Mouse (Mus musculus): ENCODE data around the gene Cd1d1. TPM values are rescaled to one million over a fixed set of nuclear protein-coding genes. Genes with fewer than 3 reads are reported as not detected.

Cd1d1 gene
- 22.2 and 25.4 TPM in 2 replicates for polyA plus RNA-seq (2014; fragmentation: Nextera tagmentation; extraction: Ambion mirVana)

- H3K9ac ChIP-seq (ENCODE audit: low read length): peak within 1 kb of the TSS; percentile 85
- H3K4me1 ChIP-seq (ENCODE audit: control insufficient read depth, insufficient read depth, low read length): no peaks in the 10 kb centered on the region
- H3K36me3 ChIP-seq (ENCODE audit: control insufficient read depth, insufficient read depth, low read length): no peaks in the 10 kb centered on the region
- peak within 1 kb of the TSS; percentile 54 for H3K27ac ChIP-seq (replicated peaks; ENCODE audit: low read depth, low read length)
- 45% methylated on average over 8 of the region's 8 CpGs for WGBS
- H3K9me3 ChIP-seq (ENCODE audit: control insufficient read depth, low read length): no peaks in the 10 kb centered on the region
- H3K27me3 ChIP-seq (ENCODE audit: control insufficient read depth, insufficient read depth, low read length): no peaks in the 10 kb centered on the region
- peak within 1 kb of the TSS; percentile 54 for H3K4me2 ChIP-seq (ENCODE audit: low read depth, severe bottlenecking)
- DNase-seq (ENCODE audit: low spot score) (no peak), ATAC-seq (ENCODE audit: insufficient number of reproducible peaks, low FRiP score, low TSS enrichment, low read depth) (no peak)
- peak within 1 kb of the TSS; percentile 48 for H3K4me3 ChIP-seq (ENCODE audit: low read depth, low read length)
These were observed at the start of gene Cd1d1 for GRCm38 (mm10) chr3:86999415-86999740. Gene Cd1d1 (minus strand): TSS chr3:86999441.

- Histone ChIP-seq H3K9ac (ENCODE audit: low read length) (no peak overlapping the region), H3K9me3 (ENCODE audit: control insufficient read depth, low read length) (no peaks in the 10 kb centered on the region), H3K27me3 (ENCODE audit: control insufficient read depth, insufficient read depth, low read length) (no peaks in the 10 kb centered on the region), H3K4me2 (ENCODE audit: low read depth, severe bottlenecking) (no peak overlapping the region), H3K36me3 (ENCODE audit: control insufficient read depth, insufficient read depth, low read length) (no peaks in the 10 kb centered on the region), H3K4me3 (ENCODE audit: low read depth, low read length) (no peak overlapping the region), H3K27ac (replicated peaks; ENCODE audit: low read depth, low read length) (no peak overlapping the region), H3K4me1 (ENCODE audit: control insufficient read depth, insufficient read depth, low read length) (no peaks in the 10 kb centered on the region)
- WGBS: 88% methylated on average over 5 of the region's 5 CpGs
- DNase-seq (ENCODE audit: low spot score) (no peak), ATAC-seq (ENCODE audit: insufficient number of reproducible peaks, low FRiP score, low TSS enrichment, low read depth) (no peak)
These were observed 48.6 kb upstream of the Cd1d1 start for GRCm38 (mm10) chr3:87047801-87048200.

GRCm38 (mm10) chr3:87041733-87042132 is 42.5 kb upstream of the Cd1d1 start:
- no peak for ATAC-seq (ENCODE audit: insufficient number of reproducible peaks, low FRiP score, low TSS enrichment, low read depth)

GRCm38 (mm10) chr3:87038500-87038899 is 39.3 kb upstream of the Cd1d1 start:
- H3K9ac ChIP-seq (ENCODE audit: low read length): no peak overlapping the region
- ATAC-seq (ENCODE audit: insufficient number of reproducible peaks, low FRiP score, low TSS enrichment, low read depth) (no peak), DNase-seq (ENCODE audit: low spot score) (no peak)
- H3K4me2 ChIP-seq (ENCODE audit: low read depth, severe bottlenecking): no peak overlapping the region
- no peaks in the 10 kb centered on the region for H3K4me1 ChIP-seq (ENCODE audit: control insufficient read depth, insufficient read depth, low read length)
- WGBS: 92% methylated on average over 6 of the region's 6 CpGs
- no peaks in the 10 kb centered on the region for H3K9me3 ChIP-seq (ENCODE audit: control insufficient read depth, low read length)
- no peaks in the 10 kb centered on the region for H3K27me3 ChIP-seq (ENCODE audit: control insufficient read depth, insufficient read depth, low read length)
- H3K4me3 ChIP-seq (ENCODE audit: low read depth, low read length): no peak overlapping the region
- H3K27ac ChIP-seq (replicated peaks; ENCODE audit: low read depth, low read length): no peak overlapping the region
- no peaks in the 10 kb centered on the region for H3K36me3 ChIP-seq (ENCODE audit: control insufficient read depth, insufficient read depth, low read length)

More at GRCm38 (mm10) chr3:87041733-87042132, 42.5 kb upstream of the Cd1d1 start:
- Histone ChIP-seq H3K27ac (replicated peaks; ENCODE audit: low read depth, low read length) (no peak overlapping the region), H3K4me1 (ENCODE audit: control insufficient read depth, insufficient read depth, low read length) (no peaks in the 10 kb centered on the region), H3K4me2 (ENCODE audit: low read depth, severe bottlenecking) (no peak overlapping the region), H3K9me3 (ENCODE audit: control insufficient read depth, low read length) (no peaks in the 10 kb centered on the region), H3K36me3 (ENCODE audit: control insufficient read depth, insufficient read depth, low read length) (no peaks in the 10 kb centered on the region), H3K4me3 (ENCODE audit: low read depth, low read length) (no peak overlapping the region), H3K27me3 (ENCODE audit: control insufficient read depth, insufficient read depth, low read length) (no peaks in the 10 kb centered on the region), H3K9ac (ENCODE audit: low read length) (no peak overlapping the region)
- 77% methylated on average over 2 of the region's 2 CpGs for WGBS
- no peak for DNase-seq (ENCODE audit: low spot score)

- Histone ChIP-seq H3K9ac (ENCODE audit: low read length) (no peak overlapping the region), H3K27ac (replicated peaks; ENCODE audit: low read depth, low read length) (no peak overlapping the region), H3K4me3 (ENCODE audit: low read depth, low read length) (no peak overlapping the region), H3K4me2 (ENCODE audit: low read depth, severe bottlenecking) (no peak overlapping the region), H3K9me3 (ENCODE audit: control insufficient read depth, low read length) (no peaks in the 10 kb centered on the region), H3K4me1 (ENCODE audit: control insufficient read depth, insufficient read depth, low read length) (no peaks in the 10 kb centered on the region), H3K27me3 (ENCODE audit: control insufficient read depth, insufficient read depth, low read length) (no peaks in the 10 kb centered on the region), H3K36me3 (ENCODE audit: control insufficient read depth, insufficient read depth, low read length) (no peaks in the 10 kb centered on the region)
- DNase-seq (ENCODE audit: low spot score): no peak
- WGBS: 92% methylated on average over 4 of the region's 4 CpGs
- ATAC-seq (ENCODE audit: insufficient number of reproducible peaks, low FRiP score, low TSS enrichment, low read depth): no peak
These were observed 34.8 kb upstream of the Cd1d1 start for GRCm38 (mm10) chr3:87034061-87034460.

- no peak for ATAC-seq (ENCODE audit: insufficient number of reproducible peaks, low FRiP score, low TSS enrichment, low read depth)
- H3K36me3 ChIP-seq (ENCODE audit: control insufficient read depth, insufficient read depth, low read length): no peaks in the 10 kb centered on the region
- 26% methylated on average over 8 of the region's 8 CpGs for WGBS
These were observed 34.1 kb upstream of the Cd1d1 start for GRCm38 (mm10) chr3:87033357-87033756.

GRCm38 (mm10) chr3:87030855-87031254 is 31.6 kb upstream of the Cd1d1 start:
- Histone ChIP-seq H3K4me3 (ENCODE audit: low read depth, low read length) (no peak overlapping the region), H3K27ac (replicated peaks; ENCODE audit: low read depth, low read length) (no peak overlapping the region), H3K9ac (ENCODE audit: low read length) (no peak overlapping the region), H3K4me2 (ENCODE audit: low read depth, severe bottlenecking) (no peak overlapping the region), H3K9me3 (ENCODE audit: control insufficient read depth, low read length) (no peaks in the 10 kb centered on the region), H3K4me1 (ENCODE audit: control insufficient read depth, insufficient read depth, low read length) (no peaks in the 10 kb centered on the region), H3K27me3 (ENCODE audit: control insufficient read depth, insufficient read depth, low read length) (no peaks in the 10 kb centered on the region), H3K36me3 (ENCODE audit: control insufficient read depth, insufficient read depth, low read length) (no peaks in the 10 kb centered on the region)
- DNase-seq (ENCODE audit: low spot score): peak; percentile 82
- 29% methylated on average over 6 of the region's 6 CpGs for WGBS
- no peak for ATAC-seq (ENCODE audit: insufficient number of reproducible peaks, low FRiP score, low TSS enrichment, low read depth)

More at GRCm38 (mm10) chr3:87033357-87033756, 34.1 kb upstream of the Cd1d1 start:
- H3K4me1 ChIP-seq (ENCODE audit: control insufficient read depth, insufficient read depth, low read length): no peaks in the 10 kb centered on the region
- H3K4me3 ChIP-seq (ENCODE audit: low read depth, low read length): no peak overlapping the region
- DNase-seq (ENCODE audit: low spot score): peak; percentile 87
- H3K9ac ChIP-seq (ENCODE audit: low read length): no peak overlapping the region
- no peaks in the 10 kb centered on the region for H3K9me3 ChIP-seq (ENCODE audit: control insufficient read depth, low read length)
- H3K4me2 ChIP-seq (ENCODE audit: low read depth, severe bottlenecking): no peak overlapping the region
- no peaks in the 10 kb centered on the region for H3K27me3 ChIP-seq (ENCODE audit: control insufficient read depth, insufficient read depth, low read length)
- no peak overlapping the region for H3K27ac ChIP-seq (replicated peaks; ENCODE audit: low read depth, low read length)

GRCm38 (mm10) chr3:87017707-87018106 is 18.5 kb upstream of the Cd1d1 start:
- H3K36me3 ChIP-seq (ENCODE audit: control insufficient read depth, insufficient read depth, low read length): no peaks in the 10 kb centered on the region
- H3K27ac ChIP-seq (replicated peaks; ENCODE audit: low read depth, low read length): no peak overlapping the region
- H3K4me2 ChIP-seq (ENCODE audit: low read depth, severe bottlenecking): no peak overlapping the region
- ATAC-seq (ENCODE audit: insufficient number of reproducible peaks, low FRiP score, low TSS enrichment, low read depth) (no peak), DNase-seq (ENCODE audit: low spot score) (no peak)
- WGBS: 87% methylated on average over 2 of the region's 2 CpGs
- no peaks in the 10 kb centered on the region for H3K27me3 ChIP-seq (ENCODE audit: control insufficient read depth, insufficient read depth, low read length)
- H3K9me3 ChIP-seq (ENCODE audit: control insufficient read depth, low read length): no peaks in the 10 kb centered on the region
- H3K4me3 ChIP-seq (ENCODE audit: low read depth, low read length): no peak overlapping the region
- H3K9ac ChIP-seq (ENCODE audit: low read length): no peak overlapping the region
- H3K4me1 ChIP-seq (ENCODE audit: control insufficient read depth, insufficient read depth, low read length): no peaks in the 10 kb centered on the region

GRCm38 (mm10) chr3:87017001-87017400 is 17.8 kb upstream of the Cd1d1 start:
- no peaks in the 10 kb centered on the region for H3K9me3 ChIP-seq (ENCODE audit: control insufficient read depth, low read length)
- H3K36me3 ChIP-seq (ENCODE audit: control insufficient read depth, insufficient read depth, low read length): no peaks in the 10 kb centered on the region
- H3K4me1 ChIP-seq (ENCODE audit: control insufficient read depth, insufficient read depth, low read length): no peaks in the 10 kb centered on the region
- no peak overlapping the region for H3K4me2 ChIP-seq (ENCODE audit: low read depth, severe bottlenecking)
- no peak overlapping the region for H3K9ac ChIP-seq (ENCODE audit: low read length)
- DNase-seq (ENCODE audit: low spot score) (no peak), ATAC-seq (ENCODE audit: insufficient number of reproducible peaks, low FRiP score, low TSS enrichment, low read depth) (no peak)
- no peaks in the 10 kb centered on the region for H3K27me3 ChIP-seq (ENCODE audit: control insufficient read depth, insufficient read depth, low read length)
- 82% methylated on average over 1 of the region's 1 CpGs for WGBS
- no peak overlapping the region for H3K4me3 ChIP-seq (ENCODE audit: low read depth, low read length)
- no peak overlapping the region for H3K27ac ChIP-seq (replicated peaks; ENCODE audit: low read depth, low read length)
